8 mouse cellular contexts compared by ENCODE assay signal in genomic region chr11:90623477-90623876, GRCm38 (mm10). TPM values are rescaled to one million over a fixed set of nuclear protein-coding genes. Genes with fewer than 3 reads are reported as not detected.
DNase-seq lines count a peak whose midpoint lies in the region; ATAC-seq lines count a peak whose summit lies in the region.

No protein-coding gene starts in this region.

- no peak overlapping the region for H3K4me3 ChIP-seq in kidney, embryonic 15.5 days (replicated peaks)

- no peaks in the 10 kb centered on the region for H3K27me3 ChIP-seq in kidney, embryonic 15.5 days

- no peak overlapping the region for H3K27ac ChIP-seq in kidney, embryonic 15.5 days

- H3K9me3 ChIP-seq in kidney, embryonic 15.5 days (replicated peaks), result no peaks in the 10 kb centered on the region

- H3K36me3 ChIP-seq in kidney, embryonic 15.5 days, result peaks cover 7% of the 10 kb centered on the region

- peak; percentile 43 for DNase-seq in adrenal gland, postnatal 10 days
- no peak for DNase-seq in adrenal gland, adult 2 months
- peak; percentile 37 for DNase-seq in kidney, postnatal 14 days
- peak; percentile 38 for DNase-seq in ES-CJ7 (ENCODE audit: low read depth, low spot score)
- DNase-seq in embryo, embryonic 10.5 days (ENCODE audit: low spot score), result peak; percentile 78
- DNase-seq in left cerebral cortex, postnatal 25 days (ENCODE audit: low spot score in 2 of 2), result peak; percentile 52 to 75
- DNase-seq in thymus, postnatal 0 days (ENCODE audit: low spot score), result peak; percentile 64

- no peak for ATAC-seq in kidney, embryonic 15.5 days (replicated peaks; ENCODE audit: low FRiP score)

- intact Hi-C loops in left cerebral cortex, postnatal 25 days (cut with DNase I), result loop anchor here (1.0 to 5.0 kb wide), 2 partner anchors 440 to 631 kb away; no protein-coding TSS in a partner anchor

- no peak overlapping the region for H3K9ac ChIP-seq in kidney, embryonic 15.5 days

- H3K4me1 ChIP-seq in kidney, embryonic 15.5 days, result peaks cover 2% of the 10 kb centered on the region; the same call in 1 of the 2 replicates

- 54% methylated on average over 6 of the region's 6 CpGs for WGBS in kidney, embryonic 15.5 days

- no peak overlapping the region for H3K4me2 ChIP-seq in kidney, embryonic 15.5 days

RNA-seq across cellular contexts. Expression of gene Stxbp4, which starts 14.4 kb away (rescaled TPM):
- total RNA-seq in adrenal gland, postnatal 10 days (2021), result 1 to 10 TPM; 6.4 to 9.1 TPM
- total RNA-seq in adrenal gland, adult 2 months (2021), result 10 to 100 TPM in 1 of 2 experiments, 1 to 10 TPM in 1; 8.4 to 12.0 TPM
- 1.7 and 2.0 TPM in 2 replicates for polyA plus RNA-seq in adrenal gland, adult 2 months (2012; rRNA removed)
- 26.9 and 28.0 TPM in 2 replicates for polyA plus RNA-seq in kidney, embryonic 15.5 days (2015; fragmentation: Nextera tagmentation; extraction: Ambion mirVana)
- total RNA-seq in left cerebral cortex, postnatal 25 days (2021), result 10 to 100 TPM; 11.2 to 12.2 TPM
- 6.3 and 7.2 TPM in 2 replicates for polyA plus RNA-seq in thymus, postnatal 0 days (2015; fragmentation: Nextera tagmentation; extraction: Ambion mirVana)

RNA-seq across cellular contexts. Expression of gene Cox11, which starts 14.5 kb away (rescaled TPM):
- total RNA-seq in adrenal gland, postnatal 10 days (2021), result 10 to 100 TPM; 24.5 to 28.6 TPM
- total RNA-seq in adrenal gland, adult 2 months (2021), result 10 to 100 TPM; 14.7 to 19.2 TPM
- 23.9 and 30.4 TPM in 2 replicates for polyA plus RNA-seq in adrenal gland, adult 2 months (2012; rRNA removed)
- polyA plus RNA-seq in kidney, embryonic 15.5 days (2015; fragmentation: Nextera tagmentation; extraction: Ambion mirVana), result 37.5 and 38.5 TPM in 2 replicates
- 10 to 100 TPM; 30.3 to 35.0 TPM for total RNA-seq in left cerebral cortex, postnatal 25 days (2021)
- 23.2 and 31.1 TPM in 2 replicates for polyA plus RNA-seq in thymus, postnatal 0 days (2015; fragmentation: Nextera tagmentation; extraction: Ambion mirVana)
